Mouse (Mus musculus) fat pad, adult 2 months (tissue): ENCODE measurements around the gene Ripply2.

Experiments used
- DNase-seq: peaks from one replicate; pipeline ENCODE4 v3.0.0-alpha.2; 2011; ENCODE audit warnings: low read depth, low spot score; ENCODE audit errors: extremely low read depth

Ripply2 gene

GRCm38 (mm10) chr9:87021778-87022523 lies 6.6 kb downstream of the Ripply2 start, which contains the start of gene Cyb5r4:
Gene Cyb5r4, plus strand, starts transcription at chr9:87022014.
- peak; percentile 43 for DNase-seq

DNA sequence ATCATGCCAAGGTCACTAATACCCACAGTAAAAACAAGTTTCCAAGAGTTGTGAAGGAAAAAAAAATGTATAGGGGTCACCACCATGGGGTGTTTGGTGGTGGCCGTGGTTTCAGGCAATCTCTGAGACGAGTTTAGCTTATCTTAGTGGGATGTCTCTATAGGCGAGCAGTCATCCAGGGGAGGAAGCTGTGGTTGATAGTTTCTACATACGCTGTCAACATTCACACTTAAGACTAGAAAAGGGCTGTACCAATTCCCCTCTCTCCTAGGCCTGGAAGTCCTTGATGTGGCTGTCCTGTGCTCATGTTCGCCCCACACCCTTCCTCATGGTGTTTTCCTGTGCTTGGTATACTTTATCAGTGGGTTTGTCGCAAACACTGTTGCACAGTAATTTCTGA lies 10.4 kb downstream of the Ripply2 start:
- DNase-seq, result no peak

- no peak for DNase-seq
These were observed 12.2 kb downstream of the Ripply2 start for GRCm38 (mm10) chr9:87027423-87028084.

GRCm38 (mm10) chr9:87032196-87032595 lies 16.9 kb downstream of the Ripply2 start:
- DNase-seq, result no peak

- no peak for DNase-seq
These were observed 19.7 kb downstream of the Ripply2 start for GRCm38 (mm10) chr9:87034831-87035580.

GRCm38 (mm10) chr9:87049425-87049824 lies 34.1 kb downstream of the Ripply2 start:
- no peak for DNase-seq

DNA sequence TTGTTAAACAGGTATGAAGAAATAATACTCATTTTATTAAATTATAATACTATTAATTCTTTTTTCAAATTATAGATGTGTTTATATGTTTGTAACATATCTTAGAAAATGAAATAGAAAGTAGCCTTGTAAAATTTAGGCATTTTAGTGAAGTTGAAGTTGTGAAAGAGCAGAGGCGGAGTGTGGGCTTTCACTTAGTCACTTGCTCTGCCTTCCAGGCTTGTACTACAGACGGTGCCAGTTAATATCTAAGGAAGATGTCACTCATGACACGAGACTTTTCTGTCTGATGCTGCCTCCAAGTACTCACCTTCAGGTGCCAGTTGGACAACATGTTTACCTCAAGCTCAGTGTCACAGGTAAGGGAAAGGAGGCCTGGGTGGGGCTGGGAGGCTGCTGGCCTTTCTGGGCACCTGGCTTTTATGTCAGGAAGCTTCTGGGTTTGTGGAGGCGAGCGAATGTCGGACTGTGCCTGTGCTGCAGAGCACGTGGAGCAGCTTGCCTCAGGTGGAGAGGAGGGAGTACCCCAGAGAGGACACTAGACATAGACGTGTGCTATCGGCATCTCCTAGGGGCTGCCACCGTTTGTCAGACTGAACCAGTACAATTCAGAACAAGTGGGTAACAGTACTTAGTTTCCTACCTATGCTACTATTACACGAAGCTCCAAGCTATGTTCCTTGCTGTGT lies 40.4 kb downstream of the Ripply2 start:
- no peak for DNase-seq

DNA sequence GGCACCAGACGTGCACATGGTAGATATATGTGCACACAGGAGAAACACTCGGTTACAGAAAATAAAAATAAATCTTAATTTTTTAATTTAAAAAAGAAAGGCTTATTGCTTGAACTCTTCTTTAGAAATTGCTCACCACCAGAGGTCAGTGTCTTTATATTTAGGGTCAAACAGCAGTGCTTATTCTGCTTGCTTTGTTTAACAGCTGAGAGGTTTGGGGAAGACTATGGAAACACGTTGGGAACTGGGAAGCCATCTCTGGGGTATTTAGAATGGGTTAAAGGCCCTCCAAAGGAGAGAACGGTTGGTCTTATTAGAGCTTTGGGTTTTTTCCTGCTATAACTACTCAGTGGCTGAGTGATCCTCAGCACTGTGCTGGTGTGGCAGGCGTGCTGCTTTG lies 47.0 kb downstream of the Ripply2 start:
- no peak for DNase-seq

DNA sequence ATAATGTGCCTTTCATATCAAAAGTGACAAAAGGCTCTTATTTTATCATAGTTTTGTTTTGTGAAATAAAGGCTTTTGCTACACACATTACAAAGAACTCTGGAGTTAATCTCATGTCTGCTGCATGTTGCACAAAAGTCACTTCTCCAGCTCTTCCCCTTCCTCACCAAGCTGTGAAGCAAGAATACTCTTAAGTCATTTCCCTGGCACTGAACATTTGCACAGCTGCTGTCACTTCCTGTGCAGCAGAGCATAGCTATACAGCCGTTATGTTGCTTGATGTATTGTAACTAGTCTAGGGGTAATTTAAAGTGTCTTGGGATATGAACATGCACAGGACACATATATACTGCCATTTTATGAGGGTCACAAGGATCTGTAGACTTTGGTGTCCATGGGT lies 52.8 kb downstream of the Ripply2 start:
- no peak for DNase-seq
